Mouse (Mus musculus) kidney, postnatal 0 days (tissue): Measurements from ENCODE around the gene Tspan5. TPM values are rescaled to one million over a fixed set of nuclear protein-coding genes. Genes with fewer than 3 reads are reported as not detected.

Experiments used
- ATAC-seq: fragments of 200-750 bp; cut with Nextera tagmentation; replicated peaks from 2 replicates; pipeline ENCODE4 v1.8.0; 2017; ENCODE audit warnings: low read depth, moderate number of reproducible peaks, moderate TSS enrichment, moderate library complexity; ENCODE audit not compliant: low FRiP score
- DNase-seq: peaks from one replicate; pipeline ENCODE4 v3.0.0-alpha.2; 2016; ENCODE audit warnings: low spot score
- H3K27ac ChIP-seq: fragments of 300-500 bp; sonication (generic); 2 replicates; pipeline ENCODE4 v1.5.1; 2014; ENCODE audit warnings: mild to moderate bottlenecking
- H3K27me3 ChIP-seq: fragments of 300-500 bp; sonication (generic); 2 replicates; pipeline ENCODE4 v1.6.1; 2014; ENCODE audit warnings: low read length, mixed read lengths; ENCODE audit not compliant: insufficient read depth
- H3K36me3 ChIP-seq: fragments of 300-500 bp; sonication (generic); 2 replicates; pipeline ENCODE4 v1.6.1; 2014; ENCODE audit warnings: low read length, mixed read lengths; ENCODE audit not compliant: insufficient read depth
- H3K4me1 ChIP-seq: fragments of 300-500 bp; sonication (generic); replicated peaks from 2 replicates; pipeline ENCODE4 v1.6.1; 2014; ENCODE audit warnings: antibody characterized with exemption, low read length, mixed read lengths; ENCODE audit not compliant: insufficient read depth
- H3K4me2 ChIP-seq: fragments of 300-500 bp; sonication (generic); 2 replicates; pipeline ENCODE4 v1.6.1; 2014; ENCODE audit warnings: mild to moderate bottlenecking, low read length, moderate library complexity, mixed read lengths
- H3K4me3 ChIP-seq: fragments of 300-500 bp; sonication (generic); replicated peaks from 2 replicates; pipeline ENCODE4 v1.5.1; 2014; ENCODE audit warnings: low read depth, low read length
- H3K9ac ChIP-seq: fragments of 300-500 bp; sonication (generic); 2 replicates; pipeline ENCODE4 v1.6.1; 2014; ENCODE audit warnings: low read depth, low read length
- H3K9me3 ChIP-seq: fragments of 300-500 bp; sonication (generic); replicated peaks from 2 replicates; pipeline ENCODE4 v1.6.1; 2016; ENCODE audit warnings: low read length, inconsistent platforms, mixed read lengths
- CTCF ChIP-seq: IDR thresholded peaks from 2 replicates; pipeline ENCODE4 v1.5.1; 2016; ENCODE audit warnings: antibody characterized with exemption, low read depth, mild to moderate bottlenecking, moderate library complexity
- WGBS: fragments of 180-500 bp; shearing (Covaris S2); extraction: QIAGEN DNeasy Blood & Tissue Kit; methylation state at CpG from one replicate; pipeline ENCODE4 v1.1.7; 2014; 5-methylcytosine and 5-hydroxymethylcytosine counted together
- polyA plus RNA-seq: library from polyadenylated mRNA; unstranded; fragments of >200 nt; fragmentation: Nextera tagmentation; extraction: Ambion mirVana; gene quantifications from 2 replicates; pipeline ENCODE4 v1.2.1, GENCODE M21; 2015

The Tspan5 gene
- polyA plus RNA-seq, 1 experiment from 2014 or later: 19.0 TPM

DNA sequence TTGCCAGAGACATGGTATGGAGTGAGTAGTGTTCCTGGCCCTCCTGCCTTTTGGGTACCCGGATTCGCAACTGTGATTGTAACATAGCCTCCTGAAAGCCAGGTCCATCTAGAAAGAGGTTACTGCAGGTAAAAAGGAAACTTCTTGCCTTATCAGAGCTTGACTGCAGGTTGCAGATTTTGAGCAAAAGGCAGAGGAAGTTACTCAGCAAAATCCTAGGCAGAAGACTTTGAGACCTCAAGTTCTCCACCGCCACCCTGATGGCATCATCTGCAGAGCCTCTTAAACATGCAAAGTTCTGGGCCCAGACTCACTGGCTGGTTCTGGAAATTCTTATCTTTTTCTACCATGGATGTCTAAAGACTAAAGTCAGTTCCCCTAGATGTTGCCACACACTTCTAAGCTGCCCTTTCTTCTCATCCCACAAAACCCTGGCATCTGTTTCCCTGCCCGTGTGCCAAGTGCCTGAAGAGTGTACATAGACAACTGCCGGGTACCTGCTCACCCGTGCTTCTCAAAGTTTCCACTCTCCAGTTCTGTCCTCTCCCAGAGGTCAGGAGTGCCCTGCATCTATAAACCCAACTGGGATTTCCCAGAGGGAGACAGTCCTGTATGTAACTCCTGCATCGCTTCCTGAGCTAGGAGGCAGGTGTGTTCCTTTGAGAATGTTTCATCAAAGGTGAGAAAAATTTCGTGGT, 1.0 kb upstream of the Tspan5 start:
- Histone ChIP-seq H3K4me1 (peaks cover 6% of the 10 kb centered on the region; the same call in 1 of the 2 replicates), H3K36me3 (no peaks in the 10 kb centered on the region), H3K9me3 (no peaks in the 10 kb centered on the region), H3K4me2 (peak overlapping the region; percentile 94; the same call in 1 of the 2 replicates), H3K9ac (no peak overlapping the region), H3K27ac (no peak overlapping the region), H3K4me3 (0 out of 2 replicates have a peak overlapping the region, but pooled peaks have one; percentile 78), H3K27me3 (no peaks in the 10 kb centered on the region)
- ATAC-seq (no peak), DNase-seq (no peak)
- 66% methylated on average over 8 of the region's 8 CpGs for WGBS
- no peak for TF ChIP-seq CTCF

DNA sequence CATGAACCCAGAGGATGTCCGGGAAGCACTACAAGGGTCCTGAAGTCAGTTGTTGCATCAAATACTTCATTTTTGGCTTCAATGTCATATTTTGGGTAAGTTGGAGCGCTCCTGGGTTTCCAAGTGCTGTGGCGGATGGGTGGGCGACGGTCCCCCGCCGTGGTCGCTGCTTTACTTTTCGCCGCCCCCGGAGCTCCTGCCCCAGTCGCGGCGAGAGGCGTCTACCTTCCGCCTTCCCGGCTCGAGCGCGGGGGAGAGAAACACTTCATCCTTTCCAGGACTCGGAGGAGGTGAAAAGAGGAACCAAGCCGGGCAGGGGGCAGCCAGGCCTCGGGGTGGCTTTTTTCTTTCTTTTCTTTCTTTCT, 553 bp downstream of the Tspan5 start:
- no peaks in the 10 kb centered on the region for H3K27me3 ChIP-seq
- DNase-seq (peak; percentile 35), ATAC-seq (no peak)
- no peak for TF ChIP-seq CTCF
- H3K4me1 ChIP-seq: peaks cover 8% of the 10 kb centered on the region; the same call in 1 of the 2 replicates
- 4% methylated on average over 23 of the region's 23 CpGs for WGBS
- H3K9me3 ChIP-seq: no peaks in the 10 kb centered on the region
- peak overlapping the region; percentile 75 for H3K27ac ChIP-seq
- peak overlapping the region; percentile 78 for H3K4me3 ChIP-seq
- H3K4me2 ChIP-seq: peak overlapping the region; percentile 94
- H3K36me3 ChIP-seq: no peaks in the 10 kb centered on the region
- peak overlapping the region; percentile 68 for H3K9ac ChIP-seq

DNA sequence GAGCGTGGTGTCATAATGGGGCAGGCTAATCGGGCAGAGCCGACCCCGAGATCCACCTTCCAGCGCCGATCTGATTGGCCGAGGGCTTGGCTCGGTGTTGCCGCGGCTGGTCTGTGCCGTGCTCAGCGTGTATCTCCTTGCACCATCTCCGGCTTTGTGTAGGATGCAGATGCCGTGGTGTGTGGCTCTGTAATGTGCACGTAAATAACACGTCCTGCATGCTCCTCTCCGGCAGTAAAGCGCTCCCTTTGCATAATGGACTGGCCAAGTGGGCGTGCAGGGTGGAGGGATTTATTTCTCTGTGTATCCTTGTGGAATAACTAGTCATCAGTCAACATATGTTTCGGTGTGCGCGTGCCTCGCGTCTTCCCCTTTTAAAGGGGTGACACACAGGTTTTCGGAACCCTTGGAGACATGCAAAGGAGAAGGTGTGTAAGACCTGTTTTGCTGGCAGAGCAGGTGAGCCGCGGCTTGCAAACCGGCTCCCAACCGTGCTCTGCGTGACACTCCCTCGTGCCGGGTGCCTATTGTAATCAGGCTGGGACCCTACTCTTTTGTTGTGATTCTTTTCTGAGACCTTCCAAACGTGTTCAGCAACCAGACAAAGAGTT, 1.2 kb downstream of the Tspan5 start:
- Histone ChIP-seq H3K4me3 (peak overlapping the region; percentile 78), H3K9me3 (no peaks in the 10 kb centered on the region), H3K36me3 (no peaks in the 10 kb centered on the region), H3K27ac (peak overlapping the region; percentile 75; the same call in 1 of the 2 replicates), H3K4me2 (peak overlapping the region; percentile 94), H3K4me1 (peaks cover 8% of the 10 kb centered on the region; the same call in 1 of the 2 replicates), H3K27me3 (no peaks in the 10 kb centered on the region), H3K9ac (peak overlapping the region; percentile 68)
- TF ChIP-seq CTCF: no peak
- WGBS: under 1% methylated on average over 33 of the region's 33 CpGs
- peak; percentile 81 for ATAC-seq
- peak; percentile 76 for DNase-seq

DNA sequence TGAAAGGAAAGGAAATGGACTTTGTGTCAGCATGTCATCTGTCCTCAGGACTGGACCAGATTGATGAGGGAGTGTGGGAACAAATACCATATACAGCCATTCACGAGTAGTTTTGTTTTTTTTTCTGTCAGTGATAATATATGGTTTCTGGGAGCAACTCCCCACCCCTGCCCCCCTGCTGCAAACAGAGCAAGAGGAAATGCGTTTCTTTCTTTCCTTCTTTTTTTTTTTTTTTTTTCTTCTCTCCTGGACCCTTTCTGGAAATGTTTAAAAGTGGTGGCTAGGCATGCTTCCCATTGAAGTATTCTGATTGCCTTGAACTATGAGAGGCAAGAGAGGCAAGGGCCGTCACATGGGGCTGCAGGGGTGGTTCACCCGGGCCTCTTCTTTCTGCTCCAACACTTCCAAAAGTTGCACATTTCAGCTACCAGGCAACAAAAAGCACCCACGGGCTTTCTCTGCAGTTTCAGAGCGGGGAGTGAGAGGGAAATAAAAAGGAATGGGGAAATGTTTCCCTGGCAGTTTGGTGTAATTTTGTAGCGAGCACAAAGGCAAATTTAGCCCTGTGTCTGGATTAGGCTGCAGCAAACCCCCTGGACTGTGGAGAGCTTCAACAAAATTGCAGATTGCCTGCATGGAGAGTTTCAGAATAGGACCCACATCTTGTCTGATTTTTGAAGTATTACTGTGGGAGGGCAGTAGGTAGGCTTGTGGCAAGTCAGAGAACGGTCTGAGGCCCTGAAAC, 2.2 kb downstream of the Tspan5 start:
- H3K27ac ChIP-seq: peak overlapping the region; percentile 21; the same call in 1 of the 2 replicates
- H3K9ac ChIP-seq: no peak overlapping the region
- peak overlapping the region; percentile 78 for H3K4me3 ChIP-seq
- peak overlapping the region; percentile 94 for H3K4me2 ChIP-seq
- ATAC-seq (no peak), DNase-seq (peak; percentile 62)
- 25% methylated on average over 8 of the region's 8 CpGs for WGBS
- no peaks in the 10 kb centered on the region for H3K36me3 ChIP-seq
- TF ChIP-seq CTCF: no peak
- no peaks in the 10 kb centered on the region for H3K27me3 ChIP-seq
- peaks cover 8% of the 10 kb centered on the region; the same call in 1 of the 2 replicates for H3K4me1 ChIP-seq
- H3K9me3 ChIP-seq: no peaks in the 10 kb centered on the region

DNA sequence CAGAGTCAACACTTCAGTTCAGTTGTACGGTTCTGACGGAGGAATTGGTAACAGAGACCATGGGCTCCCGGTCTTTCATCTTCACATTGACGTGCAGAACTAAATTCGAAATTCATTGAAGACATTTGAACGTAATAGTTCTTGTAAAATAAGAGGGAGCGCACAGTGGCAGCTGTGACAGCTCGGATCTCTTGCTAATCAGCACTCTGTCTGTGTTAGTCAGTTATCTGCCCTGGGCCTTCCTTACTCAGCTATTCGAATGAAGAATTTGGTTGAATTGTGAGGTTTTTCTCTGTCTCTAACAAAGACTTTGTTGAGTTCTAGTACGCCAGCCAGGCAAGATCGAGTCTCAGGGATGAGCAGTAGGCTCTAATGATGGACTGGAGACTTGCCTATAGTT, 3.1 kb downstream of the Tspan5 start:
- no peak overlapping the region for H3K27ac ChIP-seq
- H3K4me2 ChIP-seq: no peak overlapping the region
- no peaks in the 10 kb centered on the region for H3K9me3 ChIP-seq
- H3K27me3 ChIP-seq: no peaks in the 10 kb centered on the region
- no peaks in the 10 kb centered on the region for H3K36me3 ChIP-seq
- peaks cover 8% of the 10 kb centered on the region; the same call in 1 of the 2 replicates for H3K4me1 ChIP-seq
- no peak for ATAC-seq
- no peak overlapping the region for H3K9ac ChIP-seq
- TF ChIP-seq CTCF: no peak
- no peak for DNase-seq
- H3K4me3 ChIP-seq: no peak overlapping the region
- WGBS: 87% methylated on average over 11 of the region's 11 CpGs

DNA sequence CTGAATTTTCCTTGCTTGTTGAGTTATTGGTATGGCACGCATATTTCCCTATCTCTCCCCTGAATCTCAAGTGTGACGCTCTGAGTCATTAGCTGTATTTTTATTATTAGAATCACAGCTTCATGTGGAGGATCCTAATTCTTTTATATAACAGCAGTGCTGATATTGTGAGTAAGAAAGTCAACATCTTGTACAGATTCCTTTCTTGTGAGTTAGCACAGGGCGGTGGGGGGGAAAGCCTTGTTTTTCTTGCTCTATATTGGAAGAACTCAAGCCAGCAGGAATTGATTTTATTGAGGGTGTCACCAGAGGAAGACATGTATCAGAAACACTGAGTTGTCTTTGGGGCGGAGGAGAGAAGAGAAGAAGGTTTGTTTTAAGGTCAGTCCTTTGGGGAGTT, 3.6 kb downstream of the Tspan5 start:
- no peak overlapping the region for H3K27ac ChIP-seq
- no peak overlapping the region for H3K9ac ChIP-seq
- TF ChIP-seq CTCF: no peak
- no peaks in the 10 kb centered on the region for H3K27me3 ChIP-seq
- no peak overlapping the region for H3K4me3 ChIP-seq
- WGBS: 58% methylated on average over 4 of the region's 4 CpGs
- ATAC-seq (no peak), DNase-seq (peak; percentile 45)
- H3K9me3 ChIP-seq: no peaks in the 10 kb centered on the region
- H3K4me2 ChIP-seq: no peak overlapping the region
- peaks cover 8% of the 10 kb centered on the region; the same call in 1 of the 2 replicates for H3K4me1 ChIP-seq
- no peaks in the 10 kb centered on the region for H3K36me3 ChIP-seq
